14 mouse cellular contexts compared by ENCODE assay signal in genomic region chr15:99682880-99683279, GRCm38 (mm10). TPM values are rescaled to one million over a fixed set of nuclear protein-coding genes. Genes with fewer than 3 reads are reported as not detected.
A peak's percentile ranks its signal among the peaks of the same experiment; 100 is the strongest.
DNase-seq lines count a peak whose midpoint lies in the region; ATAC-seq and TF ChIP-seq lines count a peak whose summit lies in the region.
"Had no signal": no experiment of that assay in that cellular context is flagged by ENCODE, and none has a peak within 500 bp of the region (broad histone marks: within the 10 kb centered on the region; RNA-seq: fewer than 3 reads in every experiment).

No protein-coding gene starts in this region.

- no peaks in the 10 kb centered on the region for H3K9me3 ChIP-seq in lung, embryonic 14.5 days (ENCODE audit: low read depth, low read length)
- H3K9me3 ChIP-seq: forebrain, embryonic 15.5 days; neural tube, embryonic 12.5 days had no signal

- ATAC-seq in CD4-positive, CD25-positive, alpha-beta regulatory T cell, adult 4 months = no peak
- no peak for ATAC-seq in lung, embryonic 14.5 days (ENCODE audit: insufficient read depth)
- ATAC-seq: forebrain, embryonic 15.5 days had no signal

- H3K27me3 ChIP-seq in lung, embryonic 14.5 days (ENCODE audit: insufficient read depth, low read length) = no peaks in the 10 kb centered on the region
- H3K27me3 ChIP-seq: forebrain, embryonic 15.5 days had no signal

- no peak overlapping the region for H3K9ac ChIP-seq in lung, embryonic 14.5 days
- H3K9ac ChIP-seq: forebrain, embryonic 15.5 days; neural tube, embryonic 12.5 days had no signal

- H3K27ac ChIP-seq in lung, embryonic 14.5 days (ENCODE audit: low read depth) = no peak overlapping the region
- H3K27ac ChIP-seq: forebrain, embryonic 15.5 days; neural tube, embryonic 12.5 days had no signal

- TF ChIP-seq CTCF in lung, embryonic 14.5 days (IDR thresholded peaks at IDR 0.05; ENCODE audit: low read depth) = peak; percentile 54

- H3K4me2 ChIP-seq in lung, embryonic 14.5 days = no peak overlapping the region
- H3K4me2 ChIP-seq: forebrain, embryonic 15.5 days; neural tube, embryonic 12.5 days had no signal

- no peak overlapping the region for H3K4me3 ChIP-seq in lung, embryonic 14.5 days (ENCODE audit: low read depth, low read length)
- H3K4me3 ChIP-seq: forebrain, embryonic 15.5 days; neural tube, embryonic 12.5 days had no signal

- 87% methylated on average over 7 of the region's 7 CpGs for WGBS in lung, embryonic 14.5 days

- peak; percentile 57 for DNase-seq in CD4-positive, CD25-positive, alpha-beta regulatory T cell, adult 2 months (ENCODE audit: low read depth, low spot score)
- DNase-seq in lung, embryonic 14.5 days = peak; percentile 32
- DNase-seq in lung, postnatal 4 days = no peak
- peak; percentile 70 for DNase-seq in MEL-GATA-1-ER (ENCODE audit: extremely low read depth, low read depth)
- DNase-seq in induced T-regulatory cell, adult 2 months (ENCODE audit: low read depth) = peak; percentile 61
- no peak for DNase-seq in adrenal gland, postnatal 4 days (ENCODE audit: low spot score in 2 of 2)
- DNase-seq in retina, postnatal 1 day = no peak
- DNase-seq: adrenal gland, postnatal 14 days; lung, postnatal 36 days had no signal

- no peaks in the 10 kb centered on the region for H3K36me3 ChIP-seq in lung, embryonic 14.5 days (ENCODE audit: insufficient read depth)

- H3K4me1 ChIP-seq in lung, embryonic 14.5 days (ENCODE audit: insufficient read depth) = no peaks in the 10 kb centered on the region

RNA-seq across cellular contexts. Expression of gene Asic1, which starts 12.7 kb away (rescaled TPM):
- under 1 TPM in 1 of 2 experiments, not detected in 1; 0.52 TPM for polyA plus RNA-seq in CD4-positive, CD25-positive, alpha-beta regulatory T cell, adult 4 months (2017; shearing (Covaris generic))
- polyA plus RNA-seq in lung, embryonic 14.5 days (2014; fragmentation: Nextera tagmentation; extraction: Ambion mirVana) = 0.54 and 0.83 TPM in 2 replicates
- total RNA-seq in adrenal gland, postnatal 4 days (2021) = 1 to 10 TPM; 1.4 to 1.5 TPM

RNA-seq across cellular contexts. Expression of gene Smarcd1, which starts 19.0 kb away (rescaled TPM):
- polyA plus RNA-seq in CD4-positive, CD25-positive, alpha-beta regulatory T cell, adult 4 months (2017; shearing (Covaris generic)) = 10 to 100 TPM; 10.0 to 14.8 TPM
- 52.5 and 63.5 TPM in 2 replicates for polyA plus RNA-seq in lung, embryonic 14.5 days (2014; fragmentation: Nextera tagmentation; extraction: Ambion mirVana)
- 100 to 1,000 TPM in 1 of 2 experiments, 10 to 100 TPM in 1; 94.9 to 103 TPM for total RNA-seq in adrenal gland, postnatal 4 days (2021)

RNA-seq across cellular contexts. Expression of gene Gm17349, which starts 22.4 kb away (rescaled TPM):
- not detected for polyA plus RNA-seq in CD4-positive, CD25-positive, alpha-beta regulatory T cell, adult 4 months (2017; shearing (Covaris generic))
- polyA plus RNA-seq in lung, embryonic 14.5 days (2014; fragmentation: Nextera tagmentation; extraction: Ambion mirVana) = not detected in 2 replicates
- total RNA-seq in adrenal gland, postnatal 4 days (2021) = 10 to 100 TPM; 34.8 to 45.6 TPM
- polyA plus RNA-seq: forebrain, embryonic 15.5 days; heart, embryonic 16.5 days; kidney, embryonic 16.5 days; neural tube, embryonic 12.5 days had no signal

RNA-seq across cellular contexts. Expression of gene Racgap1, which starts 31.4 kb away (rescaled TPM):
- 10 to 100 TPM; 17.6 to 18.2 TPM for polyA plus RNA-seq in CD4-positive, CD25-positive, alpha-beta regulatory T cell, adult 4 months (2017; shearing (Covaris generic))
- polyA plus RNA-seq in lung, embryonic 14.5 days (2014; fragmentation: Nextera tagmentation; extraction: Ambion mirVana) = 153 and 157 TPM in 2 replicates
- total RNA-seq in adrenal gland, postnatal 4 days (2021) = 10 to 100 TPM; 49.9 to 55.4 TPM

RNA-seq across cellular contexts. Expression of gene Gpd1, which starts 34.4 kb away (rescaled TPM):
- polyA plus RNA-seq in CD4-positive, CD25-positive, alpha-beta regulatory T cell, adult 4 months (2017; shearing (Covaris generic)) = under 1 TPM in 1 of 2 experiments, not detected in 1; 0.41 TPM
- 0.31 and 0.58 TPM in 2 replicates for polyA plus RNA-seq in lung, embryonic 14.5 days (2014; fragmentation: Nextera tagmentation; extraction: Ambion mirVana)
- 100 to 1,000 TPM; 259 to 304 TPM for total RNA-seq in adrenal gland, postnatal 4 days (2021)

Comparison
In these comparisons a context has a peak if more than half of its experiments do, and no peak if none do; other contexts are left out.
1. DNase-seq: peak in CD4-positive, CD25-positive, alpha-beta regulatory T cell, adult 2 months (single experiment), lung, embryonic 14.5 days (single experiment), MEL-GATA-1-ER (single experiment) and induced T-regulatory cell, adult 2 months (single experiment); none in lung, postnatal 4 days (0 of 2), adrenal gland, postnatal 4 days (0 of 2) and retina, postnatal 1 day (single experiment).